Mouse (Mus musculus) kidney, adult 11 months (tissue): Measurements from ENCODE around the gene Slc25a21.

Experiments used
- DNase-seq: peaks from one replicate; pipeline ENCODE4 v3.0.0; 2022

Slc25a21 gene

DNA sequence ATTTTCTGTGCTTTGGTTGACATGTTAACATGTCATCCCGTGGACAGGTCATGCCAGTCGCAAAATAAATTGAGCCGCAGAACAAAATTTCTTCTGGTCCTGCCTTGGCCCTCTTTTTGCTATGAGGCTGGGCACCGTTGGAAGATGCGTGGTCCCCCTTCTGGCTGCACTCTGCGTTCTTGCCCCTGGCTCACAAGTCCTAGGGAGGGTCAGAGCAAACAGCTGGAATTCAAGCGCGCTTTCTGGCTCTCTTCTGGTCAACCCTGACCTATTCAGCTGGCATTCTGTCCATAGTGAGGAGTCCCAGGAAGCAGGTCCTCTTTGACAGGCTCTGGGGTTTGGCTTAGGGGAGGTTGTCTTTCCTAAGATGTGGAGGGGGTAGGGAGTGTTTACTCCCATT, 508.4 kb downstream of the Slc25a21 start:
- no peak for DNase-seq

DNA sequence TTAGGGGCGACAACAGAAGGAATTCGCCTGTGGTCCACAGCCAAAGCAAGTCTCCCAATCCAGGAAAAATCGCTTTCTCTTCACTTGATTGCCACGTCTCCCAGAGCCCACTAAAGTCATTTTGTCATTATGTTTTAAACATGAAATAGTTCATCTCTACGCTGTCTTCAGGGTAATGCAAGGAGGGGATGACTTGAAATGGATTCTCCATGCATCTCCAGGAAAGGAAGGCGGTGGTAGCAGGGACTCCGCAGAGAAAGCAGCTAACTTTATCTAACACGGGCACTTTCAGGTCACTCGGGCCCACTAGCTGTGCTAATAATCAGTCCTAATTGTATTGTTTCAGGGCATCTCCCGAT, 508.8 kb downstream of the Slc25a21 start:
- DNase-seq = no peak

DNA sequence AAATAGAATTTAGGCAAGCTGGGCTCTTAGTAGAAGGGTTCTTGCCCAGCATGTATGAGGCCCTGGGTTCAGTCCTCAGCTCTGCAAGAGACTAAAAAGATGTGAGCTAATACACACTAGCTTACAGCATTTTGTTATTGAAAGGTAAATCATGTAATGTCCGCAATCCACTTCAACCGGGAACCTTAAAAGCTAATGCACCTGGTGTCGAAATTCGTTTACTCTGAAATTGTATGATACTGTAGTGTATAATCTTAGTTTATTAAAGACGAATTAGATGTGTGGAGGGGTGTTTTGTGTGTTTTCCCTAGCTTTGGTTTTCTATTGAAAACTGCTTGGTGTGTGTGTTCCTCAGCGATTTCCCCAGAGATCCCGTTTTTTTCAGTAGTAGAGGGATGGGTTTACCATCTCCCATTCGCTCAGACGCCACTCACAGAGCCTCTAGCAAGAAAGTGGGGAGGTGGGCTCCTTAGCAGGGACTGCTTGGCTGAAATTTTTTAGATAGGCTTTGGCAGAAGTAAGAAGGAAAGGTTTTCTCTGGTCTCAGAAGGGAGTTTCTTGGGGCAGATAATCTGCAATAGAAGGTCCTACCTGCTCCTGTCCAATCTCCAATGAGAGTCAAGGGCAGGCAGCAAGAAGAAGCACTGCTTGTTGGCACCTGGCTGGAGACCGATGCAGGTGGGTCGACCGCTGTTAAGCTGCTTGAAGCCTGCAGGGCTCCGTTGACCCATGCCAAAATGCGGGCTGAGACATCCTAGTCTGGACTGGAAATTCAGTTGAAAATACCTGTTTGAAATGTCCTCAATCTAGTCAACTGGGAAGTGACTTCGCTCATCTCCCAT, 509.4 kb downstream of the Slc25a21 start:
- no peak for DNase-seq

DNA sequence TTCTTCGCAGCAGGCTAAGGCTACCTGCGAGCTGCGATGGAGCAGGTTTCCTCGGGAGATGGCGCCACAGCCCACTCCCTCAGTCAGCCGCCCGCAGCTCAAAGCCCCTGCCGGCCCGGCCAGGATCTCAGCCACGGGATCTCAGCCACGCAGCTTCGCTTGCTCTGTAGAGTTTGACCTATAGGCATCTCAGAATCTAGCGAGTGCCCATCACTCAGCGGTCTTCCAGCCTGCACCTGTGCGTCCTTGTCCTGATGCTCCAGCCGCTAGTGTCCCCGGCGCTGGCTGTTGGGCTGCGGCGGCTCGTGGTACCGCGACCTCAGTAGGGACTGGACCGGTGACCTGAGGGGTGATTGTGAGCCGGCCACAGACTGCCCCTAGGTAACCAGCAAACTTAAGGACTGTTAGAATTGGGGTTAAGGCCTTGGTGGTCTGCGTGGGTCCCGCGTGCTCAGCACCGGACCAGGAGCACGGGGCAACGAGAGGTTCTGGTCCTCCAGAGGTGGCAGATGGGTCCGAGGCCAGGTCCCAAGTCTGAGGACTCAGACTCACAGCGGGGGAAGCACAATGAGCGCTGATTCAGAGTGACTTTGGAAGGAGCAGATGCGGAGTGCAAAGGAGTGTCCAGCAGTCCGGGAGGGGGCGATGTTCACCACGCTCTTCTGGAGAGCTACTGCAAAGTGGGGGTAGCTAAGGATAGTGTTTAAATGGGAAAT, 516.0 kb downstream of the Slc25a21 start:
- DNase-seq = no peak

DNA sequence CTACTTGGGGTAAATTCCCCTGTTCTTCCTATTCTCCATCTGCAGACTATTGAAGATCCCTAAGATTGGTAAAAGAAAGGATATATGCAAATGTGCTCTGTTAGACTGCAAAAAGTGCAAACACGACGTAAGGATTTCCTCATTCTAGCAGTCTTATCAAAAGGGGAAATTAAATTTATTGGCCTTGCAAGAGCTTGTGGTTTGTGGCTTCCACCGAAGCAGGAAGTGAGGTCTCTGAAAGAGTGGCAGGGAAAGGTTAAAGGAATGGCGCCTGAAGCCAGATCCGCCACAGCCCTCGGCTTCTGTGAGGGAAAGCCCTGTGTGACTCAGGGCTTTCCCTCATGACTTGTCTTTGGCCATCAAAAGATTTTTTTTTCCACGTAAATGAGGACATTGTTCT, 519.7 kb downstream of the Slc25a21 start:
- DNase-seq = no peak

DNA sequence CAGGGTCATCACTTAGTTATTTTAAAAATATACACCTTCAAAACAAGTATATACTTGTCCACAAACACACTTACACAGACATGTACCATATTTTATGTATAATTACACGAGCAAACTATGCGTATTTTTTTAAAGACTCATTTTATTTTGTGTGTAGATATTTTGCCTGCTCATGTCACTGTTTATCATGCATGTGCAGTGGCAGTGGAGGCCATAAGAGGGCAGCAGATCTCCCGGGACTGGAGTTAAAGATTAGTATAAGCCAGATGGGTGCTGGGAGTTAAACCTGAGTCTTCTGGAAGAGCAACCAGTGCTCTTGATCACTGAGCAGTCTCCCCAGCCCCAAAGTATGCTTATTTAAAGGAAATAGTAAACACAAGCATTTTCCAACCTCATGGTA, 522.5 kb downstream of the Slc25a21 start:
- DNase-seq = no peak

DNA sequence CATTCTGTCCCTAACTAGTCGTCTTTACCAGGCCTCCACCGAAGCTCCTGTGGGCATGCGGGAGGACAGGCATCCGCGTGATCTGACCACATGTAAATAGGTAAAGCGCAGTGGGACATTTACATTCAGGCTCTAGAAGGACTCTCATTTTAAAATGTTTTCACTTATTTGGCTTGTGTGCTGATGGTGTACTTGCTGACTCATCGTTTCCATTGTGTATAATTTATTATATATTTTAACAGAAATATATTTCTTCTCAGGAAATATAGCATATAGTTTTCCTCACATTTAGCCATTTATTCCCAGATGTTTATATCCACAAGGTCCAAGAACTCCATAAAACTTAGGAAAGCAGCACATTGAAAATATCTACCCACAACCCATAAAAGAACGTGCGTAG, 526.5 kb downstream of the Slc25a21 start:
- DNase-seq = no peak

DNA sequence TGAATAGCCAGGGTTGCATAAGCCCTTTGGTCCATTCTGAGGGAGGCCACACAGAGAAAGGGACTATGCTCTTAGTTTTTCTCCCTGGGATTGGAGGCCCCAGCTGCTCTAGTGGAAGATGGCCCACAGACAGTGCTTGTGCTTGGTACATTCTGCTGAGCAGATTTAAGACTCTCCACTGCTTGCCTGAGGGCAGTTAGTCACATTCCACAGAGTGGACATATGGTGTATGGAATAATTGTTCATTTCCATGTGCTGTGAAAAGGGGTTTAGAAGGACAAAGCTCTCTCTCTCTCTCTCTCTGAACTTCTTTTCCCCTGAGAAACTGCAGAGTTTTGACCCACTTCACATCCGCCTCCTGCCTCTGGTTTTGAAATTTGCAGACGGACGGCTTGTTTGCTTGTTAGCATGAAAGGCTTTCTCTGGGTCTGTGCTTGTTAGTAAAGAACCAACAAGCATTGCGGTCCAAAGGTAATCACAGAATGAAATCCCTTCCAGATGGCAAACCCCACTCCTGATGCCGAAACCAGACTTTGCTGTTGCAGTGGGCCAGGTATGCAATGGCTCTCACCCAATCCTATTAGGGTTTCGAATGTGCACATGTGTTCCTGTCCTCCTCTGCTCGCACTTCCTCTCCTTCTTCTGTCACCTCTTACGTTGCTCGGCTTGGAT, 527.7 kb downstream of the Slc25a21 start:
- no peak for DNase-seq
